Mouse (Mus musculus): ENCODE data around the gene Clmn. TPM values are rescaled to one million over a fixed set of nuclear protein-coding genes. Genes with fewer than 3 reads are reported as not detected.

Gene Clmn
- total and polyA plus RNA-seq, 3 experiments: not detected

- no peaks in the 10 kb centered on the region for H3K9me3 ChIP-seq (replicated peaks; ENCODE audit: insufficient read depth, low read length)
- no peak for DNase-seq (ENCODE audit: low read depth, low spot score)
- H3K36me3 ChIP-seq (ENCODE audit: control insufficient read depth in 1 of 2, insufficient read depth in 2 of 2, low read length in 2 of 2): no peaks in the 10 kb centered on the region
- no peaks in the 10 kb centered on the region for H3K79me2 ChIP-seq (ENCODE audit: control insufficient read depth, insufficient read depth, low read length, poor library complexity)
- no peak overlapping the region for H3K4me3 ChIP-seq (ENCODE audit: control insufficient read depth in 1 of 2, insufficient read depth in 1 of 2, low read depth in 2 of 2, low read length in 2 of 2)
- no peak overlapping the region for H3K27ac ChIP-seq (ENCODE audit: control insufficient read depth, low read depth, low read length)
- no peaks in the 10 kb centered on the region for H3K27me3 ChIP-seq (ENCODE audit: control insufficient read depth in 1 of 2, insufficient read depth in 2 of 2, low read length in 2 of 2)
- no peak overlapping the region for H3K9ac ChIP-seq (ENCODE audit: control insufficient read depth, low read depth, low read length, poor library complexity, severe bottlenecking)
- TF ChIP-seq E2F4 (IDR thresholded peaks at IDR 0.05; ENCODE audit: borderline replicate concordance, low read depth, low read length): no peak
- TF ChIP-seq NELFE (IDR thresholded peaks at IDR 0.05; ENCODE audit: low read depth, low read length): no peak
- TF ChIP-seq MYC (IDR thresholded peaks at IDR 0.05; ENCODE audit: low read depth, low read length): no peak
- TF ChIP-seq POLR2A (IDR thresholded peaks at IDR 0.05; ENCODE audit: control insufficient read depth in 1 of 2, insufficient read depth in 1 of 2, low read depth in 1 of 2, low read length in 2 of 2, poor library complexity in 1 of 2): no peak
- no peak for TF ChIP-seq POLR2AphosphoS5 (IDR thresholded peaks at IDR 0.05; ENCODE audit: borderline replicate concordance, low read depth, low read length)
- no peak for TF ChIP-seq UBTF (IDR thresholded peaks at IDR 0.05; ENCODE audit: borderline replicate concordance, insufficient read depth, low read depth, low read length)
- no peak for TF ChIP-seq ZC3H11A (IDR thresholded peaks at IDR 0.05; ENCODE audit: low read depth, low read length)
- TF ChIP-seq TCF12 (IDR thresholded peaks at IDR 0.05; ENCODE audit: low read depth, low read length): no peak
- TF ChIP-seq MAFK (IDR thresholded peaks at IDR 0.05; ENCODE audit: borderline replicate concordance, low read depth, low read length): no peak
- no peak for TF ChIP-seq TBP (IDR thresholded peaks at IDR 0.05; ENCODE audit: low read depth, low read length)
- no peak for TF ChIP-seq MAZ (IDR thresholded peaks at IDR 0.05; ENCODE audit: low read depth, low read length)
- no peak for TF ChIP-seq ZNF384 (IDR thresholded peaks at IDR 0.05; ENCODE audit: low read depth, low read length)
- no peak for TF ChIP-seq EP300 (IDR thresholded peaks at IDR 0.05; ENCODE audit: low read depth in 1 of 2, low read length in 2 of 2)
- TF ChIP-seq RCOR1 (IDR thresholded peaks at IDR 0.05; ENCODE audit: low read depth, low read length): no peak
- TF ChIP-seq TAL1 (IDR thresholded peaks at IDR 0.05; ENCODE audit: low read length): no peak
- no peaks in the 10 kb centered on the region for H3K4me1 ChIP-seq (ENCODE audit: control insufficient read depth in 1 of 2, insufficient read depth in 2 of 2, low read length in 2 of 2)
Observed at GRCm38 (mm10) chr12:104806680-104807375, 58.0 kb downstream of the Clmn start.

GRCm38 (mm10) chr12:104801494-104802260 is 63.2 kb downstream of the Clmn start:
- no peak overlapping the region for H3K9ac ChIP-seq (ENCODE audit: control insufficient read depth, low read depth, low read length, poor library complexity, severe bottlenecking)
- TF ChIP-seq SIN3A (IDR thresholded peaks at IDR 0.05; ENCODE audit: low read length): no peak
- TF ChIP-seq MXI1 (IDR thresholded peaks at IDR 0.05; ENCODE audit: low read depth, low read length): no peak
- no peak for TF ChIP-seq SMC3 (IDR thresholded peaks at IDR 0.05; ENCODE audit: low read depth, low read length)
- no peak for TF ChIP-seq TAL1 (IDR thresholded peaks at IDR 0.05; ENCODE audit: low read length)
- TF ChIP-seq CHD2 (IDR thresholded peaks at IDR 0.05; ENCODE audit: low read length): no peak
- TF ChIP-seq EP300 (IDR thresholded peaks at IDR 0.05; ENCODE audit: low read depth in 1 of 2, low read length in 2 of 2): no peak
- TF ChIP-seq ZNF384 (IDR thresholded peaks at IDR 0.05; ENCODE audit: low read depth, low read length): no peak
- no peak for TF ChIP-seq HCFC1 (IDR thresholded peaks at IDR 0.05; ENCODE audit: low read depth, low read length)
- TF ChIP-seq NELFE (IDR thresholded peaks at IDR 0.05; ENCODE audit: low read depth, low read length): no peak
- TF ChIP-seq TBP (IDR thresholded peaks at IDR 0.05; ENCODE audit: low read depth, low read length): no peak
- no peak for TF ChIP-seq MAX (IDR thresholded peaks at IDR 0.05; ENCODE audit: low read length)
- no peak for TF ChIP-seq GABPA (IDR thresholded peaks at IDR 0.05; ENCODE audit: low read depth, low read length)
- TF ChIP-seq TCF12 (IDR thresholded peaks at IDR 0.05; ENCODE audit: low read depth, low read length): no peak
- TF ChIP-seq ZKSCAN1 (IDR thresholded peaks at IDR 0.05; ENCODE audit: low read depth, low read length): no peak
- TF ChIP-seq USF1 (IDR thresholded peaks at IDR 0.05; ENCODE audit: low read depth, low read length): no peak
- H3K36me3 ChIP-seq (ENCODE audit: control insufficient read depth in 1 of 2, insufficient read depth in 2 of 2, low read length in 2 of 2): no peaks in the 10 kb centered on the region
- no peak overlapping the region for H3K27ac ChIP-seq (ENCODE audit: control insufficient read depth, low read depth, low read length)
- no peaks in the 10 kb centered on the region for H3K79me2 ChIP-seq (ENCODE audit: control insufficient read depth, insufficient read depth, low read length, poor library complexity)
- no peaks in the 10 kb centered on the region for H3K27me3 ChIP-seq (ENCODE audit: control insufficient read depth in 1 of 2, insufficient read depth in 2 of 2, low read length in 2 of 2)
- no peaks in the 10 kb centered on the region for H3K4me1 ChIP-seq (ENCODE audit: control insufficient read depth in 1 of 2, insufficient read depth in 2 of 2, low read length in 2 of 2)
- H3K9me3 ChIP-seq (replicated peaks; ENCODE audit: insufficient read depth, low read length): no peaks in the 10 kb centered on the region
- no peak overlapping the region for H3K4me3 ChIP-seq (ENCODE audit: control insufficient read depth in 1 of 2, insufficient read depth in 1 of 2, low read depth in 2 of 2, low read length in 2 of 2)
- no peak for DNase-seq (ENCODE audit: low read depth, low spot score)
